Mouse (Mus musculus): ENCODE measurements around the gene Ap1ar.
"Not testable (repeated sequence)": the region's sequence is repeated elsewhere in the genome, so short reads cannot be mapped to it uniquely, and the experiment has no call there.

Gene Ap1ar

DNA sequence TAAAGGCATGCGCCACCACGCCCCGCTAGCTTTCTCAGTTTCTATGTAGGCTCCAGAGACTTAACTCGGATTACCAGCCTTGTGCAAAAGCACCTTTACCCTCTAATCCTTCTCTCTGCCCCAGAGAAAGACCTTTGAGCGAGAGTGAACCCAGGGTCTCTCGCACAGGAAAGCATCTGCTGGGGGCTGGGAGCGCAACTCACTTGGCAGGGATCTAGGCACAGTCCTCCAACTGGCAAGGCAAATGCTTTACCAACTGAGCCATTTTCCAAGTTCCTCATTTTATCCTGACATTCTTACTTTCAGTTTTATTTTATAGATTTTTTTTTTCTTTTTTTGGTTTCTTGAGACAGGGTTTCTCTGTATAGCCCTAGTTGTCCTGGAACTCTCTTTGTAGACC is 44.3 kb downstream of the Ap1ar start:
- peak; percentile 26 for DNase-seq (ENCODE audit: low spot score)

- no peak for DNase-seq (ENCODE audit: low spot score)
These were observed 45.4 kb downstream of the Ap1ar start for GRCm38 (mm10) chr3:127791595-127792561.

GRCm38 (mm10) chr3:127791056-127791483 is 46.3 kb downstream of the Ap1ar start:
- DNase-seq (ENCODE audit: low spot score): no peak

DNA sequence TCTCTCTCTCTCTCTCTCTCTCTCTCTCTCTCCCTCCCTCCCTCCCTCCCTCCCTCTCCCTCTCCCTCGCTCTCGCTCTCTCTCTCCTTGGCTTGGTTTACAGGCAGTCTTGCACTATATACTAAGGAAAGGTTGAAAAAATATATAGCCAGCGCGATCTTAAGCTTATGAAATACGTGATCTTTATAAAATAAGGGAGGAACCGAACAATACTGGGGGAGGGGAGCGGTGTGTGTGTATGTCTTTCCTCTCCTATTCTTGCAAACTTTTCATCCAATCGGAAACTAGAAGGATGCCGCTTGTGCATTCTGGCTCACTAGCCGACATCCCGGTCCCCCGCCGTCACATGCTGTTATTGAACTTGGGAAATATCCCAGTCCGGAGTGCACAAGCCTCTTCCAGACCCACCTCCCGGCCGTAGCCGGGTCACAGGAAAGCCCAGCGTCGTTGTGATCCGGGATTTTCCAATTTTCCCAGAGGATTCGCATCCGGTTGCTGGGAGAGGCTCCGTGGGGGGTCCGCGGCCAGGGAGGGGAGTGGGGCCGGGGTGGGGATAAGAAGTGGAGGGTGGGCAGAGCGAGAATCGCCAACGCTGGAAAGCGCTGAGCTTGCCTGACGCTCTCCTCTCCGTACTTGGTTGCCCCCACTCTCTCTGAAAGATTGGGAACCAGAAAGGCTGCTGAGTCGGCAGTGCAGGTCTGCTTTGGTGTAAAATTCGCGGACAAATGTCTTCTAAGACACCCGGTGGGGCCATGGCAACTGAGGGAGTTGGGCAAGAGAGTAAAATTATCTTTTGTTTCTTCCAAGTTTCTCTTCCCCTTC is 46.9 kb downstream of the Ap1ar start:
- DNase-seq (ENCODE audit: low spot score): peak; percentile 44

DNA sequence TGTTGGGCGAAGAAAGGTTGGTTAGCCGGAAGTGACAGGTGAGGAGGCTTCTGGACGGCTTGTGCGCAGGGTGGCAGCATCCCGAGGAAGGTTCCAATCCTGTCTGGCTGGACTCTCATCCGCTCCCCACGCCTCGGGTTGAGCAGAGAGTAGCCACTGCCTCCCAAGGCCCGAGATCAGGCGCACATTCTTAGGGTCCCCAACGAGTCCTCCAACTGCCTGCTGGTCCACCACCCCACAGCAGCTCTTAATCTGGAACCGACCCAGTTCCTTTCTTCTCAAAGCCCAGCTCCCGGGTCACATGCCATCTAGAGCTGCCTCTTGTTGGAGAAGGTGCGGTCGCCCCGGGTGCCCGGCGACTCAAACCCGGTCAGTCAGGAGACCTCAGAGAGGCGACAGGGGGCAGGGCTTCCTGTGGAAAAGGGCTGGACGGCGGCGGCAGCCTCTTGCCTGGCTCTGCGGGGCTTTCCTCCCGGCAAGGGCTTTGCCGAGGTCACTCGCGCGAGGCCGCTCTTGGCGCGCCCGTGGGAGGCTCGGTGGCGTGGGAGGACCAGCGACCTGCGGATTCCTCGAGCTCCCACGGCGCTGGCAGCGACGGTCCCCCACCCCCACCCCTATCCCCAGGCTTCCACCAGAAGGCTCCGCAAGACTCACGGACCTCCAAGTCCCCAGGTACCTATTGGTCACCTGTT is 47.7 kb downstream of the Ap1ar start, which contains the start of gene Tifa:
Gene Tifa (plus strand): TSS at position 306 of the 692 bp plus-strand sequence.
- peak; percentile 60 for DNase-seq (ENCODE audit: low spot score)

DNA sequence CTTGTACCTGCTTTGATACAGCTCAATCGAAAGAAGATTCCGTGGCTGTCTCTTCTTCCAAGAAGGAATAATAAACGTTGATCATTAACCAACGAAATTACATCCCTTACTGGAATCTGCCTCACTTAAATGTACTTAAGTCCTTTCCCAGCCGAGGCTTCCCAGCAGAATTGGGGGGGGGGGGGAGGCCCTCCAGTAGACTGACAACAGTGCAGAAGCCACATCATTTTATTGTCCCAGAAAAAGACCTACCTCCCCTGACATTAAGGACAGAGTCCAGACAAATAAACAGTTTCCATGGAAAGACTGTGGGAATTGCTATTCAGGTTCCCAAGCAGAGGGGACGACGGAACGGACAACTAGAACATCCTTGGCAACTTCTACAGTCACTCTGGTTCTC is 48.4 kb downstream of the Ap1ar start:
- DNase-seq (ENCODE audit: low spot score): no peak

GRCm38 (mm10) chr3:127788038-127788437 is 49.3 kb downstream of the Ap1ar start:
- DNase-seq (ENCODE audit: low spot score): no peak

GRCm38 (mm10) chr3:127787032-127787431 is 50.3 kb downstream of the Ap1ar start:
- no peak for DNase-seq (ENCODE audit: low spot score)

DNA sequence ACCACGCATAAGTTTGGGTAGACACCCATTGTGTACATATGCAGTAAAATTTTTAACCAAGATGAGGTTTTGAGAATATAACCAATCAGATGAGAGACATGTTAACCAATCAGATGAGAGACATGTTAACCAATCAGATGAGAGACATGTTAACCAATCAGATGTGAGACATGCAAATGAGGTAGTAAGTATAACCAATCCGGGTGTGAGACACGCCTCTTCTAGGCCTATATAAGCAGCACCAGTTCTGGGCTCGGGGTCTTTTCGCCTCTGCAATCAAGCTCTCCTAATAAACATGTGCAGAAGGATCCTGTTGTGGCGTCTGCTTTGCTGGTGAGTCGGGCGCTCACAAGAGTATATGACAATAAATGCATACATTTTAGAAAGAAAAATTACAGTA is 53.6 kb downstream of the Ap1ar start:
- DNase-seq (ENCODE audit: low spot score): not testable (repeated sequence)

DNA sequence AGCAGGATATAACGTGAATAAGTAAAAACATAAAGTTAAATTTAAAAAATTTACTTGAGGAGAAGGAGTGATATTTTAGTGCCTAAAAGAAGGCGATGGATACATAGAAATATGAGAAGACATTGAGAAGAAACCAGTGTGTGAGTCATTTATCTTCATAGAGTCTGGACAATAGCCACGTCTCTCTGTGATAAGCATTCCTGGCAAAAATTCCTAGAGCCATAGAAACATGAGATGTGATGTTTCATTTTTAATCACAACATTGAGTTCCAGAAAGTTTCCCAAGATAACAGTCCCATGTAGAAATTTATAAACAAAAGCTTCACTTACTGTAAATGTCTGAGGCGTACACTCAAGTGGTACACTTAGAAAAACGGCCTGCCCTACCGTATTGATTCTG is 54.4 kb downstream of the Ap1ar start:
- DNase-seq (ENCODE audit: low spot score): no peak

DNA sequence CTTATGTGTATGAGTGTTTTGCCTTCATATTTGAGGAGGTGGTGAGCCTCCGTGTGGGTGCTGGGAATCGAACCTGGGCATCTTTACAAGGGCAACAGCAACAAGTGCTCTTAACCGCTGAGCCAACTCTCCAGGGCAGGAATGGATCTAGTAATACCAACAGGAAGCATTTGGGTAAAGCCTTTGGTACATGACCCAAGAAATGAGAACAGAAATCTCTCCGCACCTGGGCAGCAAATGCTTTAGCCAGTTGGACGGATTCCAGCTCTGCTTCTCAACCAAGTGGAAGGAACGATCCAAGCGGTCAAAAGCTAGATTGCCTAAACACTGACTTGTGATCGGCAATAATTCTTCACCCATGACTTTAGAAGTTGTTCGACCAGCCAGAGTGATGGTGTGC is 56.4 kb downstream of the Ap1ar start:
- no peak for DNase-seq (ENCODE audit: low spot score)

GRCm38 (mm10) chr3:127780021-127780644 is 57.2 kb downstream of the Ap1ar start, which contains the start of gene Alpk1:
Gene Alpk1 (minus strand): TSS chr3:127780527.
- DNase-seq (ENCODE audit: low spot score): peak; percentile 52

GRCm38 (mm10) chr3:127769146-127769545 is 68.2 kb downstream of the Ap1ar start:
- DNase-seq (ENCODE audit: low spot score): no peak

GRCm38 (mm10) chr3:127765971-127766370 is 71.4 kb downstream of the Ap1ar start:
- no peak for DNase-seq (ENCODE audit: low spot score)

DNA sequence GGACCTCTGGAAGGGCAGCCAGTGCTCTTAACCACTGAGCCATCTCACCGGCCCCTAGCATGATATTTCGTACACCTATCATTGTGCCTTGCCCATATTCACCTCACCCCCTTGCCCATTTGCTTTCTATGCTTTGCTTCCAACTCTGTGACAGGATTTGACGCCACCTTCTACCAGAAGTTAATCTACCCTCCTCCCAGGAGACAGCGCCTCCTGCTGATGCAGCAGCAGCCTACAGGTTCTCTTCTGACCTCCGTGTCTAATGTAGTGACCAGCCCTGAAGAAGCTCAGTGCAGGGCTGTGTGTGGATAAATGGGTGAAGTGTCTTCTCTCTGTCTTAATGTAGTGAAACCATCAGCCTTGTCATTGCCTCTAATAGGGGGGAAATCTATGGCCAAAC is 72.8 kb downstream of the Ap1ar start:
- DNase-seq (ENCODE audit: low spot score): no peak

DNA sequence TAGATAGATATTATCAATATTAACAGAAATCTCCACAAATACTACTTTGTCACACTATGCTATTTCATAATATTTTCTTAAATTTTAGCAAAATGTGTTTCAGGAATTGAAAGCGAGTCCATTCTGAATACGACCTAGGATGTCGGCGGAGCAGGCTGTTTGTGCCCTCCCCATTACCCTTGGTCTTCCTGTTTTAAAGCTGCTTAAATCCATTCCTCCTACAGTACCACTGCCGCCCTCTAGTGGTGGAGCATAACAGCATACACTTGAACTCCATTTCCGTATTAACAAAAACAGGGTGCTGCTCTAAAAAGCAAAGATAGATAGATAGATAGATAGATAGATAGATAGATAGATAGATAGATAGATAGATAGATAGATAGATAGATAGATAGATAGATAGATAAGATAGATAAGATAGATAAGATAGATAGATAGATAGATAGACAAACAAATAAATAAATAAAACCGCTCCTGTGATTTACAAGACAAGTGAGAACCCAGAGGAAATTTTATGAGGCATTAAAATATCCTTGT is 74.2 kb downstream of the Ap1ar start:
- DNase-seq (ENCODE audit: low spot score): peak; percentile 43

GRCm38 (mm10) chr3:127762403-127762802 is 74.9 kb downstream of the Ap1ar start:
- no peak for DNase-seq (ENCODE audit: low spot score)

DNA sequence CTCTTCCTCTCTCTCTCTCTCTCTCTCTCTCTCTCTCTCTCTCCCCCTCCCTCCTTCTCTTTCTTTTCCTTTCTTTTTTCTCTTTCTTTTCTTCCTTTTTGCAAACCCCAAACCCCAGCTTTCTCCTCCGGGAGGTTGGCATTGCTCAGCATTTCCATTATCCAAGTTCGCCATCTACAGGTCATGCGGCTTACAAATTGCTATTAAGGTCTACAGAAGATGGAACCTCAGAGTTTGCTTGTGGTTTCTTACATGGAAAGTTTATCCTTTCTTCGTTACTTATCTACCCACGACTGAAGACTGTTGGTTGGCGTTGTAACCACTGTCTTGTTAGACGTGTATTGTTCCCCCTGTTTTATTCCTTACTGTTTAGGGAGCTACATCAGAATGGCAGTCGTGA is 78.1 kb downstream of the Ap1ar start:
- DNase-seq (ENCODE audit: low spot score): no peak

DNA sequence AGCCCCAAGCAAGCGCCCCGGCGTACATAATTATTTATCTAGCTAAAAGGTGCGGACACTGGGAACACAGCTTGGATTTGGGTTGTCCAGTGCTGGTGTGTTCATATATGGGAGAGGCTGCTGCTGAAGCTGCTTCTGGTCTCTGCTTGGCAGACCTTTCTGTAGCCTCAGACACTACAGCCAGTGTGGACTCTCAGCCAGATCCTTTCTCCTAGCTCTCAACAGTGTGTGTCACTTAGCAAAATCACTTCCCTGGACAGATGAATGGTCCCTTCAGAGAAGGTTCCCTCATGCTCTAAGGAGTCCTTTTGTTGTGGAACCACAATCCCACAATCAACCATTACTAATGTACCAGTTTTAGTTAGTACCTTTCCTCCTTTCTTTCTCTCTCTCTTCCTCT is 78.5 kb downstream of the Ap1ar start:
- no peak for DNase-seq (ENCODE audit: low spot score)

DNA sequence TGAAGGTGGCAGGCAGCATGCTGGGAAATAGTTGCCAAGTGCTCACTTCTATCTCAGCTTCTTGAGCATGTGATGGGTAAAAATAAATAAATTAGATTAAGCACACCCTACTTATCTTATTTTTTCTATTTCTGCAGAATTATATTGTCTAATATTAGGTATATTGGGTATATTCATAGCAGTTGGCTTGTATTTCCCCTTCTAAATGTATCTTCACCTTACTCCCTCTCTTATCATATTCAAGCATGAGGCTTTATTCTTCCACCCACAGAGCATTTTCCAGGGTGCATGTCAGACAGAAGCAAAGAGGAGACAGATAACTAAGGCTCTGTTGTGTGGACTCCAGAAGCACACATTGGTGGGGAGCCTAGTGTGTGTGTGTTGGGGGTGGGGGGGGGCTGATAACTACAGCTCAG is 79.4 kb downstream of the Ap1ar start:
- DNase-seq (ENCODE audit: low spot score): no peak
